Mouse (Mus musculus): ENCODE data around the gene Lrfn2. TPM values are rescaled to one million over a fixed set of nuclear protein-coding genes. Genes with fewer than 3 reads are reported as not detected.
A peak's percentile ranks its signal among the peaks of the same experiment; 100 is the strongest.

The Lrfn2 gene
- 0.18 and 0.38 TPM in 2 replicates for total RNA-seq (2021)
- long read RNA-seq: 0 reads

- peak; percentile 76 for DNase-seq
Measured at GRCm38 (mm10) chr17:48931621-48932405, at the start of gene Lrfn2. TSS of gene Lrfn2 (plus strand) at chr17:48932379.

- DNase-seq: no peak
Measured at GRCm38 (mm10) chr17:48887472-48888385, 44.5 kb upstream of the Lrfn2 start.

GRCm38 (mm10) chr17:48905286-48906040, 26.7 kb upstream of the Lrfn2 start:
- DNase-seq: no peak

- peak; percentile 7 for DNase-seq
Measured at GRCm38 (mm10) chr17:48913437-48913836, 18.7 kb upstream of the Lrfn2 start.

- DNase-seq: peak; percentile 14
Measured at GRCm38 (mm10) chr17:48917411-48917810, 14.8 kb upstream of the Lrfn2 start.

- DNase-seq: no peak
Measured at GRCm38 (mm10) chr17:48918458-48918857, 13.7 kb upstream of the Lrfn2 start.

GRCm38 (mm10) chr17:48922905-48923304, 9.3 kb upstream of the Lrfn2 start:
- no peak for DNase-seq

GRCm38 (mm10) chr17:48925426-48925825, 6.8 kb upstream of the Lrfn2 start:
- no peak for DNase-seq

- DNase-seq: no peak
Measured at GRCm38 (mm10) chr17:48930994-48931393, 1.2 kb upstream of the Lrfn2 start.

GRCm38 (mm10) chr17:48932406-48932906, 277 bp downstream of the Lrfn2 start:
- peak; percentile 4 for DNase-seq

GRCm38 (mm10) chr17:48932916-48933315, 737 bp downstream of the Lrfn2 start:
- DNase-seq: no peak

GRCm38 (mm10) chr17:48935201-48935600, 3.0 kb downstream of the Lrfn2 start:
- DNase-seq: no peak

- DNase-seq: no peak
Measured at GRCm38 (mm10) chr17:48936445-48937141, 4.4 kb downstream of the Lrfn2 start.

GRCm38 (mm10) chr17:48938711-48939220, 6.6 kb downstream of the Lrfn2 start:
- DNase-seq: no peak

- no peak for DNase-seq
Measured at GRCm38 (mm10) chr17:48946315-48946714, 14.1 kb downstream of the Lrfn2 start.

- no peak for DNase-seq
Measured at GRCm38 (mm10) chr17:48946765-48947164, 14.6 kb downstream of the Lrfn2 start.

- no peak for DNase-seq
Measured at GRCm38 (mm10) chr17:48951250-48951649, 19.1 kb downstream of the Lrfn2 start.

GRCm38 (mm10) chr17:48956033-48956631, 24.0 kb downstream of the Lrfn2 start:
- no peak for DNase-seq

GRCm38 (mm10) chr17:48960161-48960698, 28.1 kb downstream of the Lrfn2 start:
- peak; percentile 14 for DNase-seq

- no peak for DNase-seq
Measured at GRCm38 (mm10) chr17:48962646-48963045, 30.5 kb downstream of the Lrfn2 start.

- no peak for DNase-seq
Measured at GRCm38 (mm10) chr17:48963740-48964139, 31.6 kb downstream of the Lrfn2 start.
